11 mouse cellular contexts compared by ENCODE assay signal in the genomic region with DNA sequence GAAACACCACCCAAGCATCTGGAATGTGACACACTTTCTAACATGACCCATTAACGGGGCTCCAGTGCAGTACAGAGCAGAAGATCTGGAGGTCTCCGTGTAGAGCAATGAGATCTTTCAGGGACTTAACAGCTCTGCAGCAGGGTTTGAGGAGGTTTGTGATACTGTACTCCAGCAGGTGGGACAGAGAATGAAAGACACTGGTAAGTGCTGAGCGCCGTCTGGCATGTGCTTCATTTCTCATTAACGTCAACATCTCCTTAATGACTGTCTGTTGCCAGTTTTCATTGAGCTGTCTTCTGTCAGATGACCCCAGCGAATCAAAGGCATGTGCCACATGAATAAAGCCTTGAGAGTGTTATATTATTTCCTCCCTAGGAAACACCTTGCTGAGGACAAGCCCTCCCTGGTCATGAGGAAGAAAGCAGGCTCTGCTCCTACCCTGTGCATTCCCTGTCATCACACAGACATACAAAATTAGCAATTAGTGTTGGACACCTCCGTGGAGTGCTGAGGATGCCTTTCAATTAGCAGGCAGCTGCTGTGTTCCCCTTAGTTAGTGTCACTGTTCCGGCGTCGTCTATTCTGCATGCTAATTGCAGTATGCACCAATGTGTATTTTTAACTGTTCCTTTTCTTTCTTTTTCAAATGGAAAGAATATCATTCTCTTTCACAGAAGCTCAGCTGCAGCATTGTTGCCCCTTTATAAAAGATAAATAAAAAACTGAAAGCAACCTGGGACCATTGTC.
DNase-seq lines count a peak whose midpoint lies in the region; ATAC-seq and TF ChIP-seq lines count a peak whose summit lies in the region.
"Had no signal": no experiment of that assay in that cellular context is flagged by ENCODE, and none has a peak within 500 bp of the region (broad histone marks: within the 10 kb centered on the region; RNA-seq: fewer than 3 reads in every experiment).

No protein-coding gene starts in this region.

- no peak overlapping the region for H3K4me2 ChIP-seq in embryonic facial prominence, embryonic 11.5 days (ENCODE audit: low read depth, low read length)
- peak overlapping the region; percentile 16; the same call in 1 of the 2 replicates for H3K4me2 ChIP-seq in hindbrain, embryonic 14.5 days (replicated peaks)
- H3K4me2 ChIP-seq in midbrain, postnatal 0 days (ENCODE audit: low read depth, low read length, poor library complexity, severe bottlenecking), result no peak overlapping the region
- H3K4me2 ChIP-seq: liver, embryonic 13.5 days had no signal

- no peak overlapping the region for H3K9ac ChIP-seq in embryonic facial prominence, embryonic 11.5 days (replicated peaks; ENCODE audit: low read length)
- no peak overlapping the region for H3K9ac ChIP-seq in hindbrain, embryonic 14.5 days
- H3K9ac ChIP-seq in midbrain, postnatal 0 days (replicated peaks; ENCODE audit: low read length, poor library complexity, severe bottlenecking), result no peak overlapping the region
- H3K9ac ChIP-seq: liver, embryonic 13.5 days had no signal

- H3K4me1 ChIP-seq in embryonic facial prominence, embryonic 11.5 days (ENCODE audit: control insufficient read depth, insufficient read depth, low read length), result no peaks in the 10 kb centered on the region
- H3K4me1 ChIP-seq in embryonic facial prominence, embryonic 10.5 days, result peaks cover 14% of the 10 kb centered on the region
- H3K4me1 ChIP-seq in hindbrain, embryonic 14.5 days (replicated peaks; ENCODE audit: control insufficient read depth, insufficient read depth, low read length), result peaks cover 11% of the 10 kb centered on the region; the same call in 1 of the 2 replicates
- H3K4me1 ChIP-seq in midbrain, postnatal 0 days (ENCODE audit: insufficient read depth, low read length), result no peaks in the 10 kb centered on the region
- H3K4me1 ChIP-seq: liver, embryonic 13.5 days had no signal

- DNase-seq in embryonic facial prominence, embryonic 11.5 days (ENCODE audit: low spot score), result no peak
- no peak for DNase-seq in embryonic facial prominence, embryonic 10.5 days (ENCODE audit: low spot score)
- peak; percentile 94 for DNase-seq in brain, embryonic 14.5 days (ENCODE audit: low read depth)
- DNase-seq in hindbrain, embryonic 14.5 days (ENCODE audit: low spot score), result no peak
- peak; percentile 60 for DNase-seq in midbrain, postnatal 0 days (ENCODE audit: low spot score)
- DNase-seq in c-Kit-positive CD71-positive TER-119-positive erythroid progenitor cells, embryonic 14.5 days (ENCODE audit: low spot score), result no peak
- no peak for DNase-seq in frontal cortex, postnatal 25 days (ENCODE audit: low spot score in 2 of 2)
- DNase-seq: heart, postnatal 14 days; kidney, adult 8-10 months; liver, embryonic 13.5 days had no signal

- no peaks in the 10 kb centered on the region for H3K36me3 ChIP-seq in embryonic facial prominence, embryonic 11.5 days (replicated peaks; ENCODE audit: control insufficient read depth, insufficient read depth, low read depth, low read length)
- no peaks in the 10 kb centered on the region for H3K36me3 ChIP-seq in embryonic facial prominence, embryonic 10.5 days (replicated peaks)
- H3K36me3 ChIP-seq in hindbrain, embryonic 14.5 days (replicated peaks; ENCODE audit: control insufficient read depth, insufficient read depth), result no peaks in the 10 kb centered on the region
- no peaks in the 10 kb centered on the region for H3K36me3 ChIP-seq in midbrain, postnatal 0 days (ENCODE audit: insufficient read depth, low read length)
- H3K36me3 ChIP-seq: liver, embryonic 13.5 days had no signal

- TF ChIP-seq CTCF in brain, embryonic 14.5 days (IDR thresholded peaks at IDR 0.05; ENCODE audit: borderline replicate concordance, extremely low read depth, insufficient read depth, insufficient read length), result no peak
- TF ChIP-seq CTCF in midbrain, postnatal 0 days (IDR thresholded peaks at IDR 0.05), result no peak

- no peaks in the 10 kb centered on the region for H3K27me3 ChIP-seq in embryonic facial prominence, embryonic 11.5 days (ENCODE audit: control insufficient read depth, insufficient read depth, low read length)
- no peaks in the 10 kb centered on the region for H3K27me3 ChIP-seq in embryonic facial prominence, embryonic 10.5 days (replicated peaks; ENCODE audit: low read depth, poor library complexity, severe bottlenecking)
- H3K27me3 ChIP-seq in hindbrain, embryonic 14.5 days (ENCODE audit: control insufficient read depth, insufficient read depth, low read length), result no peaks in the 10 kb centered on the region
- H3K27me3 ChIP-seq in midbrain, postnatal 0 days (ENCODE audit: insufficient read depth, low read length), result no peaks in the 10 kb centered on the region
- H3K27me3 ChIP-seq: liver, embryonic 13.5 days had no signal

- TF ChIP-seq POLR2A in brain, embryonic 14.5 days (IDR thresholded peaks at IDR 0.05; ENCODE audit: borderline replicate concordance, extremely low read depth, insufficient read depth, insufficient read length, poor library complexity, severe bottlenecking), result no peak

- H3K27ac ChIP-seq in embryonic facial prominence, embryonic 11.5 days (replicated peaks; ENCODE audit: low read depth, low read length), result no peak overlapping the region
- no peak overlapping the region for H3K27ac ChIP-seq in embryonic facial prominence, embryonic 10.5 days (replicated peaks)
- no peak overlapping the region for H3K27ac ChIP-seq in hindbrain, embryonic 14.5 days
- H3K27ac ChIP-seq in midbrain, postnatal 0 days (ENCODE audit: low read depth, low read length), result no peak overlapping the region
- H3K27ac ChIP-seq: liver, embryonic 13.5 days had no signal

- H3K4me3 ChIP-seq in embryonic facial prominence, embryonic 11.5 days (ENCODE audit: low read depth, low read length), result no peak overlapping the region
- no peak overlapping the region for H3K4me3 ChIP-seq in embryonic facial prominence, embryonic 10.5 days
- H3K4me3 ChIP-seq in hindbrain, embryonic 14.5 days (replicated peaks; ENCODE audit: low read length), result no peak overlapping the region
- H3K4me3 ChIP-seq in midbrain, postnatal 0 days (ENCODE audit: low read depth, low read length), result no peak overlapping the region
- H3K4me3 ChIP-seq: liver, embryonic 13.5 days had no signal

- peak; percentile 67; the same call in 1 of the 2 replicates for ATAC-seq in embryonic facial prominence, embryonic 11.5 days (replicated peaks; ENCODE audit: insufficient number of reproducible peaks, low FRiP score, low TSS enrichment, low read depth)
- ATAC-seq in hindbrain, embryonic 14.5 days (ENCODE audit: low FRiP score), result peak; percentile 85
- peak; percentile 79 for ATAC-seq in midbrain, postnatal 0 days (ENCODE audit: low FRiP score)
- ATAC-seq in activated CD4-positive, CD25-positive, alpha-beta regulatory T cell, adult 4 months, result no peak

- no peaks in the 10 kb centered on the region for H3K9me3 ChIP-seq in embryonic facial prominence, embryonic 11.5 days (replicated peaks; ENCODE audit: control insufficient read depth, low read length)
- no peaks in the 10 kb centered on the region for H3K9me3 ChIP-seq in embryonic facial prominence, embryonic 10.5 days
- H3K9me3 ChIP-seq in hindbrain, embryonic 14.5 days (ENCODE audit: control insufficient read depth, low read length), result no peaks in the 10 kb centered on the region
- no peaks in the 10 kb centered on the region for H3K9me3 ChIP-seq in midbrain, postnatal 0 days (ENCODE audit: low read length)
- H3K9me3 ChIP-seq: liver, embryonic 13.5 days had no signal

- WGBS in embryonic facial prominence, embryonic 11.5 days, result 62% methylated on average over 10 of the region's 10 CpGs
- WGBS in embryonic facial prominence, embryonic 10.5 days, result 60% methylated on average over 10 of the region's 10 CpGs
- WGBS in hindbrain, embryonic 14.5 days, result 30% methylated on average over 10 of the region's 10 CpGs
- 36% methylated on average over 10 of the region's 10 CpGs for WGBS in midbrain, postnatal 0 days

Comparison
In these comparisons a context has a peak if more than half of its experiments do, and no peak if none do; other contexts are left out.
1. DNase-seq: peak in brain, embryonic 14.5 days (single experiment) and midbrain, postnatal 0 days (single experiment); none in embryonic facial prominence, embryonic 11.5 days (single experiment), embryonic facial prominence, embryonic 10.5 days (single experiment), hindbrain, embryonic 14.5 days (single experiment), c-Kit-positive CD71-positive TER-119-positive erythroid progenitor cells, embryonic 14.5 days (single experiment) and frontal cortex, postnatal 25 days (0 of 2).